Mouse (Mus musculus): ENCODE measurements around the gene Coasy.

Coasy gene

DNA sequence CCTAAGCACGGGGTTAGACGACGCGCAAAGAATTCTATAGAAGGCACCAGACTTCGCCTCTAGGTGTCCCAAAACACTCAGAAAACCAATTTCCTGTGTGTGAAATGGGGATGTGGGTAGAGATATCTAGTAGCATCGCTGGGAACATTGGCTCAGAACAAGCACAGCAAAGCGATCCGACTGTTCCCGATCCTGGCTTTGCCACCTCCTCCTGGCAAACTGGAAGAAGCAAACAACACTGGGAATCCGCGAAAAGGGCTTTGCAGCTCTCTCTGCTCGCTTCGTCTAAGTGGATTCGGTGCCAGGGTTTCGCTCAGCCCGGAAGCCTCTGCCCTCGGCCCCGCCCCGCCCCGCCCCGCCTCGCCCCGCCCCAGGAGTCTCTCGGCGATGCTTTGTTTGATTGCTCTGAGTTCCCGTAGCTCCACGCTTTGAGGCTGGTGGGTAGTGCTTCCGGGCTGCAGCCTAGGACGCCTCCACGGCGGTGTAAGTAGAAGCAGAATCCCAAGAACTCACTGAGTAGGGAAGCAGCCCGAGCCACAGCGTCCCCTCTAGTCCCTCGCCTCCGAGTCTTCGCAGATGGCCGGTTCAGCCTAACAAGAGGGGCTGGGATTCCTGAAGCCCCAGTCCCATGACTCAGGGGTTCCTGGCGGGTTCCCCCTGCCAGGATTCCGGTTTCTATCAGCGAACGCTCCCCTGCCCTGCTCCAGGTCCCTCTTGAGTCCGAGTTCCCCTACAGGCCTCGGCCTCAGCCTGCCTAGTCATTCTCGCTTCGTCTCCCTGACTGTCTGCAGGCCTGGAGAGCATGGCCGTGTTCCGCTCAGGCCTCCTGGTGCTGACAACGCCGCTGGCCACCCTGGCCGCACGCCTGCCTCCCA lies at the start of gene Coasy:
TSS of gene Coasy (plus strand) at position 358 of the 875 bp plus-strand sequence.
- Histone ChIP-seq H3K36me3 (ENCODE audit: control insufficient read depth, insufficient read depth, low read length, poor library complexity, severe bottlenecking) (no peaks in the 10 kb centered on the region), H3K27me3 (ENCODE audit: control insufficient read depth, insufficient read depth, low read length, poor library complexity, severe bottlenecking) (no peaks in the 10 kb centered on the region)
- peak; percentile 88 for DNase-seq (ENCODE audit: low read depth, low spot score)

- no peak for DNase-seq (ENCODE audit: low read depth, low spot score)
- Histone ChIP-seq H3K36me3 (ENCODE audit: control insufficient read depth, insufficient read depth, low read length, poor library complexity, severe bottlenecking) (peaks cover 22% of the 10 kb centered on the region), H3K27me3 (ENCODE audit: control insufficient read depth, insufficient read depth, low read length, poor library complexity, severe bottlenecking) (no peaks in the 10 kb centered on the region)
Observed at GRCm38 (mm10) chr11:101033856-101034500, 48.4 kb upstream of the Coasy start.

DNA sequence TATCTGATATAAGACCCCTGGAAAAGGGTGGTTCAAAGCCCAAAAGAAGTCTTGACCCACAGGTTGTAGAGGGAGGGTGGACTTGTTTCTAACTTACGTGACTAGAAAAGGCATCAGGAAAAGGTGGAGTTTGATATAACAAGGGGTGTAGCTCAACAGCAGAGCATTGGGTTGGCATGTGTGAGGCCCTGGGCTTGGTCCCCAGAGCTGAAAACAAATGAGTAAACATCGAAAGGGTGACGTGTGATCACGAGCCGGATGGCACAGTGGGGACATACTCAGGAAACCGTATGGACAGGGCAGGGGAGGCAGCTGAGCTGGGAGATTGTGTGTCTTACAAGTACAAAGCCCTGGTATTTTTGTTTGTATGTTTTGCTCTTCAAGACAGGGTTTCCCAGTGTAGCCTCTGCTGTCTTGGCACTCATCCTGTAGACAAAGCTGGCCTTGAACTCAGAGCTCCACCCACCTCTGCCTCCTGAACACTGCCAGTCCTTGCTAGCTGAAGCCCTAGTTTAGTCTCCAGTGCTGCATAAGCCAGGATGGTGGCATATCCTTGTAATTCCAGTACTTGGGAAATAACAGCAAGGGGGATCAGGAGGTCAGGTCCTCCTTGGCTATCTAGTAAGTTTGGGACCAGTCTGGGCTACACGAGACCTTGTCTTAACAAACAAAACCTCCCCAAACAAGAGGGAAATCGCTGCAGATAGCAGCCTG lies 47.6 kb upstream of the Coasy start:
- Histone ChIP-seq H3K36me3 (ENCODE audit: control insufficient read depth, insufficient read depth, low read length, poor library complexity, severe bottlenecking) (peaks cover 19% of the 10 kb centered on the region), H3K27me3 (ENCODE audit: control insufficient read depth, insufficient read depth, low read length, poor library complexity, severe bottlenecking) (no peaks in the 10 kb centered on the region)
- no peak for DNase-seq (ENCODE audit: low read depth, low spot score)

- H3K27me3 ChIP-seq (ENCODE audit: control insufficient read depth, insufficient read depth, low read length, poor library complexity, severe bottlenecking), result no peaks in the 10 kb centered on the region
- no peak for DNase-seq (ENCODE audit: low read depth, low spot score)
- H3K36me3 ChIP-seq (ENCODE audit: control insufficient read depth, insufficient read depth, low read length, poor library complexity, severe bottlenecking), result peaks cover 20% of the 10 kb centered on the region
Observed at GRCm38 (mm10) chr11:101035328-101035695, 47.1 kb upstream of the Coasy start.

DNA sequence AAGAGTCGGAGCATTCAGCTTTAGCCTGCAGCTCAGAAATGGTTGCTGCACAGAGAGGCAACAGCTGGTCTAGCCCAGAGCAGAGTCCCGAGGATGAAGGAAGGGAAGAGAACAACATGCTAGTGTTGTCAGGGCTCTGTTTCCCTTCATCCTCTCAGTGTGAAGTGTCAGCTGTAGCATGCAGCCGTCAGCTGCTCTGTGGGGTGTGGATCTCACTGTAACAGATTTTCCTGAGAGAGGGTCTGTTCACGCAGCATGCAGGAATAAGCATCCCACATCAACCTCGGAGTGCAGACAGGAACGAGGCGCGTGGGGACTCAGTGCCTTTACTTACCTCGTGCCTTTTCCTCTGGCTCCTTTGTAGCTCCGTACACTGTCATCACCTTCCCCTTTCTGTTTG lies 44.6 kb upstream of the Coasy start:
- DNase-seq (ENCODE audit: low read depth, low spot score), result no peak
- Histone ChIP-seq H3K36me3 (ENCODE audit: control insufficient read depth, insufficient read depth, low read length, poor library complexity, severe bottlenecking) (peaks cover 27% of the 10 kb centered on the region), H3K27me3 (ENCODE audit: control insufficient read depth, insufficient read depth, low read length, poor library complexity, severe bottlenecking) (no peaks in the 10 kb centered on the region)

GRCm38 (mm10) chr11:101045826-101046225 lies 36.5 kb upstream of the Coasy start:
- DNase-seq (ENCODE audit: low read depth, low spot score), result no peak
- Histone ChIP-seq H3K27me3 (ENCODE audit: control insufficient read depth, insufficient read depth, low read length, poor library complexity, severe bottlenecking) (no peaks in the 10 kb centered on the region), H3K36me3 (ENCODE audit: control insufficient read depth, insufficient read depth, low read length, poor library complexity, severe bottlenecking) (peaks cover 19% of the 10 kb centered on the region)

GRCm38 (mm10) chr11:101046440-101046839 lies 35.9 kb upstream of the Coasy start:
- Histone ChIP-seq H3K27me3 (ENCODE audit: control insufficient read depth, insufficient read depth, low read length, poor library complexity, severe bottlenecking) (no peaks in the 10 kb centered on the region), H3K36me3 (ENCODE audit: control insufficient read depth, insufficient read depth, low read length, poor library complexity, severe bottlenecking) (peaks cover 17% of the 10 kb centered on the region)
- peak; percentile 36 for DNase-seq (ENCODE audit: low read depth, low spot score)

DNA sequence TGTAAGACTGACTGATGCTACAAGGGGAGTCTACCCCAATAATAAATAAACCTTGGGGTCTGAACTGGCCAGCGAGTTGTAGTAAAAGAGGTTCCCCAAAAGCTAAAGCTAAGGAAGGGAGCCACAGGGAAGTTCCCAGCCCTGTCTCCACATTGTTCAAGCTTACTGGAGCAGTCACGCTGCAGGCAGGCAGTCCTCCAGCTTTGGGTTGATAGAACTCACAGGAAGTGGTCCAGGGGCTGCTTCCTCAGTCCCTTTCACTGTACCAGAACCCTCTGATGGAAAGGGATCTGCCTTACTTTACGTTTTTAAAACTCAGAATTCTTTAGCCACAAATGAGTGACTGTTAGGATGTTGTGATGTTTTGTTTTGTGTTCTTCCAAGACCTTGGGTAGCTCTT lies 34.9 kb upstream of the Coasy start:
- Histone ChIP-seq H3K36me3 (ENCODE audit: control insufficient read depth, insufficient read depth, low read length, poor library complexity, severe bottlenecking) (peaks cover 11% of the 10 kb centered on the region), H3K27me3 (ENCODE audit: control insufficient read depth, insufficient read depth, low read length, poor library complexity, severe bottlenecking) (no peaks in the 10 kb centered on the region)
- no peak for DNase-seq (ENCODE audit: low read depth, low spot score)

DNA sequence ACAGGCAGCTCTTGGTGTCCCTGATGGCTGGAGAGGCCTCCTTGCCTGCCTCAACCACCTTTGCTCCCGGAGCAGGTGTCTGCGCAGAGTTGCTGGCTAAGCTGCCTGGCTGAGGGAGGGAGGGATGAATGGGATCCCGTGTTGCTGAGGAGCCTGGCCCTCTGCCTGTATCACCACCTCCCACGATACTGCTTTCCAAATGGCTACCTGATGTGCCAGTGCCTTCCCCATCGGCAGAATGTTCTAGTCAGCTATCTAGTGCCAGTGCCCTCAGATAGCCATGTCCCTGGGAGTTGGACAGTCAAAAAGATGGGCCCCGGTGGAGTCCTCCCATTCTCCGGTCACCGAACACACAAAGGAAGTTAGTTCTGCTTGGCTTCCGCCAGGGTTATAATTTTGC lies 32.0 kb upstream of the Coasy start:
- Histone ChIP-seq H3K27me3 (ENCODE audit: control insufficient read depth, insufficient read depth, low read length, poor library complexity, severe bottlenecking) (no peaks in the 10 kb centered on the region), H3K36me3 (ENCODE audit: control insufficient read depth, insufficient read depth, low read length, poor library complexity, severe bottlenecking) (peaks cover 7% of the 10 kb centered on the region)
- DNase-seq (ENCODE audit: low read depth, low spot score), result no peak

- H3K27me3 ChIP-seq (ENCODE audit: control insufficient read depth, insufficient read depth, low read length, poor library complexity, severe bottlenecking), result no peaks in the 10 kb centered on the region
- peaks cover 6% of the 10 kb centered on the region for H3K36me3 ChIP-seq (ENCODE audit: control insufficient read depth, insufficient read depth, low read length, poor library complexity, severe bottlenecking)
- DNase-seq (ENCODE audit: low read depth, low spot score), result no peak
Observed at GRCm38 (mm10) chr11:101051051-101051493, 31.3 kb upstream of the Coasy start.

DNA sequence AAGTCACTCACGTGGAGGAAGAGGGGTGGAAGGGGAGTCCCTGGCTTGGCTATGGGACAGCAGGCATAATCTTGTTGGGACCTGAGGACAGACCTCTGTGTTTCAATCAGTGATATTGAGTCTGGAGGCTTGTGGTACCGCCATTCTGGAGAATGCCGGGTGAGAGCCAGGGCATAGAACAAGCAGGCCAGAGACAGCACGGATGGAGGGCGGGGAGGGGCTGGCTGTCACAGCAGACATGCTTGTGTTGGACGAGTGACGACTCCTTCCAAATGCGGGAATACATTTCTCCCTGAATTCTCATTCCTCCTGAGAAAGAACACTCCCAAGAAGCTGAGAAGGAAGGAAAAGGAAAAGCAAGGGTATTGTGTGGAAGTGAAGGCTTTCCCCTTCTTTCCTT lies 30.7 kb upstream of the Coasy start:
- Histone ChIP-seq H3K36me3 (ENCODE audit: control insufficient read depth, insufficient read depth, low read length, poor library complexity, severe bottlenecking) (peaks cover 6% of the 10 kb centered on the region), H3K27me3 (ENCODE audit: control insufficient read depth, insufficient read depth, low read length, poor library complexity, severe bottlenecking) (no peaks in the 10 kb centered on the region)
- DNase-seq (ENCODE audit: low read depth, low spot score), result no peak

DNA sequence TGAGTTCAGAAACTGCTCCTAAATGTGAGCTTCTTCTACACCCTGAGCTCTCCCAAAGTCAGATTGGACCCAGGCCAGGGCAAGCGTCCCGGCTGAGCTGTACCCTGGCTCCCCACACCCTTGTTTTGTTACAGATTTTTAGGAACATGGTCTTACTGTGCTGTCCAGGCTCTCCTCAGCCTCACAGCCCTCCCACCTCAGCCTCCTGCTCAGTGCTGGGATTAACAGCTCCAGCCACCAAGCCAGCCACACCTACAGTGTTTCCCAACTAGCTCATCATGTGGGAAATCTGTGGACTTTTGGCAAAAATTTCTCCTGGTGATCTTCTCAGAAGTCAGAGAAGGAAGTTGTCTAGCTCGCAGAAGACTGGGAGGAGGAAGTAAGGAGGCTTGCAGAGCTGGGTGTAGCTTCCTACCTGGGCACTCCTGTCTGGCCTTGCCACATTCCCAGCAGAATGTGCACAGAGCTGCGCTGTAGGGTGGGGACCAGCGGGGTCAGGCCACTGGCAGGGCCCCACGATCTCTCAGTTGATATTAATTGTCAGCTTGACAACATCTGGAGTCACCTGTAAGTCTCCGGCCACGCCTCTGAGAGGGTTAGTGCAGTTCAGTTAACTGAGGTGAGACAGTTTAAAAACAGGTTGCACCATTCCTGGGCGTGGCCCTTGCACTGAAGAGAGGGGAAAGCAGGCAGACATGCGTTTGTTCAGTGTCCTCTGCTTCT lies 29.5 kb upstream of the Coasy start:
- H3K36me3 ChIP-seq (ENCODE audit: control insufficient read depth, insufficient read depth, low read length, poor library complexity, severe bottlenecking), result peaks cover 6% of the 10 kb centered on the region
- DNase-seq (ENCODE audit: low read depth, low spot score), result no peak

GRCm38 (mm10) chr11:101053974-101054373 lies 28.4 kb upstream of the Coasy start:
- Histone ChIP-seq H3K36me3 (ENCODE audit: control insufficient read depth, insufficient read depth, low read length, poor library complexity, severe bottlenecking) (peaks cover 3% of the 10 kb centered on the region; the same call in 1 of the 2 replicates), H3K27me3 (ENCODE audit: control insufficient read depth, insufficient read depth, low read length, poor library complexity, severe bottlenecking) (no peaks in the 10 kb centered on the region)
- peak; percentile 44 for DNase-seq (ENCODE audit: low read depth, low spot score)

More for the DNA sequence above, 29.5 kb upstream of the Coasy start:
- H3K27me3 ChIP-seq (ENCODE audit: control insufficient read depth, insufficient read depth, low read length, poor library complexity, severe bottlenecking), result no peaks in the 10 kb centered on the region

DNA sequence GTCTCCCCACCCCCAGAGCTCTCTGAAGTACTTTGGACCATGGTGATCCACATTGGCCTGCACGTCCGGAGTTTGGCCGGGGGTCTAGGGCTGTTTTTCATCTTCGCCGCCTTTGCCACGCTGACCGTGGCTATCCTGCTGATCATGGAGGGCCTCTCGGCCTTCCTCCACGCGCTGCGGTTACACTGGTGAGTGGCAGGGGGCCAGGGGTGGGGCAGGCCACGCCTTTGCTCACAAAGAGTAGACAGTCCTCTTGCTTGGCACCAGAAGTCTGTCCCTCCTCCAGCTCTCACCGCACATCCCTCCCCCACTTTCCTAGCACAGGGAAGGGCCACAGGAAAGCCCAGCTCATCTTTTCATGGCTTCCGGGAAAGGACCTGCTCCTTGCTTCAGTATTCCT lies 26.9 kb upstream of the Coasy start:
- no peak for DNase-seq (ENCODE audit: low read depth, low spot score)
- Histone ChIP-seq H3K27me3 (ENCODE audit: control insufficient read depth, insufficient read depth, low read length, poor library complexity, severe bottlenecking) (no peaks in the 10 kb centered on the region), H3K36me3 (ENCODE audit: control insufficient read depth, insufficient read depth, low read length, poor library complexity, severe bottlenecking) (peaks cover 3% of the 10 kb centered on the region; the same call in 1 of the 2 replicates)

Measured in splenic B cell, adult 2 months (primary cell).